8 mouse cellular contexts compared by ENCODE assay signal in the genomic region with DNA sequence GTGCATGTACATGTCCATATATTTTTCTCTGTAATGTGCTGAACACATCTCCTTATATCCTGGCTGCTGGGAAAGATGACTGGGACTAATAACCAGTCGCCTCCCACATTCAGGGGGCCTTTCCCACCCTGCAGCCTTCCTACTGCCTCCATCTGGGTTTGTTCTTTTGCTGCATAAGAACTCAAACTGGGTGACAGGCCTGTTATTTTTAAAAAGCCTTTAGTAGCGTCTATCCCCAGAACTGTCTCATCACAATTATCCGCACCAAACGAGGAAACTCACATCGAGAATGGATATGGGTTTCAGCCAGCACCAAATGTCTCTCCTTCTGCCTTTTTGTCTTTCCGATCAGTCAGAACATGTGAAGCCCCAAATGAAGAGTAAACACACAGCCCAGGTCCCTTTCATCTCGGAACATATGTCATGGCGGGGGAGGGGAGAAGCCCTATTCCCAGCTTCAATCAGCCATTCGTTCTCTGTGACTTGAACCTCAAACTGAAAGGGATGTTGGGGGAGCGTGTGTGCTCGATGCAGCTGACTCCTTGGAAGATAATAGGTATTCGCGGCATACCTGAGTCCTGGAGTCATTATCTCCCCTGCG.
A peak's percentile ranks its signal among the peaks of the same experiment; 100 is the strongest.
DNase-seq lines count a peak whose midpoint lies in the region; ATAC-seq lines count a peak whose summit lies in the region.

No protein-coding gene starts in this region.

- H3K9me3 ChIP-seq in embryonic facial prominence, embryonic 10.5 days, result peaks cover 5% of the 10 kb centered on the region; the same call in 1 of the 2 replicates

- intact Hi-C loops in left cerebral cortex, postnatal 14 days (cut with DNase I), result loop anchor here (5.0 kb wide), 2 partner anchors 114 to 174 kb away; no protein-coding TSS in a partner anchor

- peak overlapping the region; percentile 16; the same call in 1 of the 2 replicates for H3K27ac ChIP-seq in embryonic facial prominence, embryonic 10.5 days (replicated peaks)

- no peak for ATAC-seq in megakaryocyte progenitor cell, adult 5-6 weeks (replicated peaks; ENCODE audit: poor library complexity)

- no peak for DNase-seq in embryonic facial prominence, embryonic 10.5 days (ENCODE audit: low spot score)
- peak; percentile 36 to 41 for DNase-seq in frontal cortex, postnatal 25 days (ENCODE audit: low spot score in 2 of 2)
- peak; percentile 71 to 78 for DNase-seq in left cerebral cortex, postnatal 14 days (ENCODE audit: low spot score in 2 of 2)
- DNase-seq in right cerebral cortex, postnatal 10 days (ENCODE audit: low spot score in 2 of 2), result peak; percentile 84 to 93
- no peak for DNase-seq in embryo, embryonic 9.5 days (ENCODE audit: extremely low spot score)
- no peak for DNase-seq in B cell, adult 2 months
- DNase-seq in kidney, postnatal 10 days, result no peak

- 46% methylated on average over 14 of the region's 14 CpGs for WGBS in embryonic facial prominence, embryonic 10.5 days

- no peaks in the 10 kb centered on the region for H3K27me3 ChIP-seq in embryonic facial prominence, embryonic 10.5 days (replicated peaks; ENCODE audit: low read depth, poor library complexity, severe bottlenecking)

- peaks cover 19% of the 10 kb centered on the region for H3K4me1 ChIP-seq in embryonic facial prominence, embryonic 10.5 days

- H3K4me3 ChIP-seq in embryonic facial prominence, embryonic 10.5 days, result no peak overlapping the region

- H3K36me3 ChIP-seq in embryonic facial prominence, embryonic 10.5 days (replicated peaks), result no peaks in the 10 kb centered on the region

Comparison
In these comparisons a context has a peak if more than half of its experiments do, and no peak if none do; other contexts are left out.
1. DNase-seq: peak in frontal cortex, postnatal 25 days (2 of 2), left cerebral cortex, postnatal 14 days (2 of 2) and right cerebral cortex, postnatal 10 days (2 of 2); none in embryonic facial prominence, embryonic 10.5 days (single experiment), embryo, embryonic 9.5 days (single experiment), B cell, adult 2 months (0 of 2) and kidney, postnatal 10 days (single experiment).